Mouse (Mus musculus): ENCODE measurements around the gene Pou6f2. TPM values are rescaled to one million over a fixed set of nuclear protein-coding genes. Genes with fewer than 3 reads are reported as not detected.

Gene Pou6f2
- polyA plus RNA-seq, 1 experiment = not detected

GRCm38 (mm10) chr13:18323980-18324678 is 73.4 kb downstream of the Pou6f2 start:
- DNase-seq = no peak
- no peak overlapping the region for H3K4me3 ChIP-seq (replicated peaks; ENCODE audit: extremely low read depth, low read depth, low read length)
- WGBS = 63% methylated on average over 6 of the region's 6 CpGs
- H3K4me1 ChIP-seq (ENCODE audit: control insufficient read depth, insufficient read depth, low read length) = no peaks in the 10 kb centered on the region
- TF ChIP-seq POLR2A (IDR thresholded peaks at IDR 0.05; ENCODE audit: borderline replicate concordance, extremely low read depth, low read depth, low read length) (no peak), CTCF (IDR thresholded peaks at IDR 0.05; ENCODE audit: insufficient read depth, low read length) (no peak)

DNA sequence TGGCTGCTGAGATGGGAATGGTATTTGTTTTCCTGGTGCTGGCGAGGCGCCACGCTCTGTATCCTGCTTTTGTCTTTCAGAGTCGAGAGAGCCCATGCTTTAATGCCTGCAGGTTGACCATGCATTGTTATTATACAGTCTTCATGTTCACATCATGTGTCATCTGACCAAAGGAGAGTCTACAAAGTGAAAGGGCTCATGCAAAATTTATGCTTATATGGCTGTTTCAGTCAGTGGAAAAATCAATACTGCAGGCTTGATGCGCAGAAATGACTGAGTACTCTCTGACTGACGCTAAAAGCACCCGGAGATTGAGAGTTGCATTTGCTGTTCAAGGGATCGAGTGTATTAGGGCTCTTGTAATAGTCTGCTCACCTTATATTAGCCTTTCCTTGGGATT is 74.1 kb downstream of the Pou6f2 start:
- no peaks in the 10 kb centered on the region for H3K4me1 ChIP-seq (ENCODE audit: control insufficient read depth, insufficient read depth, low read length)
- WGBS = 58% methylated on average over 8 of the region's 8 CpGs
- no peak for TF ChIP-seq CTCF (IDR thresholded peaks at IDR 0.05; ENCODE audit: insufficient read depth, low read length)
- no peak for TF ChIP-seq POLR2A (IDR thresholded peaks at IDR 0.05; ENCODE audit: borderline replicate concordance, extremely low read depth, low read depth, low read length)
- DNase-seq = no peak
- H3K4me3 ChIP-seq (replicated peaks; ENCODE audit: extremely low read depth, low read depth, low read length) = no peak overlapping the region

DNA sequence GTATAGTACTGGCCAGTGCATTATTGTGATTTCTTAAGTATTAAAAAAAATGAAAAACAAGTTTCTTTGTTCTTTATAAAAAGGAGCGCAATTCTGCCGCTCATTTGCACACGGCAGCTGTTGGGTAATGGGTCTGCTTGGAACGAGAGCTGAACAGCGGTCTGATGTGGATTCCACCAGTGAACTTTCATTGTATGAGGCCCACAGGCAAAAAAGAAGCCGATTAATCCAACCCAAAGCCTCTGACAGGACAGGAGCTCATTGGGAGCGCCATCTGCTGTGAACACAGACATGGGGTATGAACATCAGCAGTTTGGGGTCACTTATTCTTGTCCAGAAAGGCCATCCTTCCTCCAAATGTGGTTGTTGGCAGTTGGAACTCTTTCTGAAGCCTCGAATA is 84.9 kb downstream of the Pou6f2 start:
- TF ChIP-seq CTCF (IDR thresholded peaks at IDR 0.05; ENCODE audit: insufficient read depth, low read length) = no peak
- no peak overlapping the region for H3K4me3 ChIP-seq (replicated peaks; ENCODE audit: extremely low read depth, low read depth, low read length)
- 82% methylated on average over 8 of the region's 8 CpGs for WGBS
- H3K4me1 ChIP-seq (ENCODE audit: control insufficient read depth, insufficient read depth, low read length) = no peaks in the 10 kb centered on the region
- DNase-seq = no peak

DNA sequence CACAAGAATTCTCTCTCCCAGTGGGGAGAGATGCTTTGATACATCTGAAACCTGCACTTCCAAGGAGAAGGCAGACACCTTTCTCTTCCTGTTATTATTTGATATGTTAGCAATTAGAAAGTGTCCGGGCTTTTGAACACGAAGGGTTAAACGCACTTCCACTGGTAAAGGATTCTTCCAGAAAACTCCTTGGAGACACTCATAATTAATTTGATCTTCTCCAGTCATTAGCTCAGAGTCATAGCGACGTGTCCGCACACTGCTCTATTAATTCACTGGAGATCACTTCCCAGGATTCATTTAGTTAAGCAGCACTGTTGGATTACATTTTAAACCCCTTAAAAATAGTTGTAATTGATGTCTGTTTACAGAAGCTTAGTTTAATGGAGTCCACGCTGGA is 88.5 kb downstream of the Pou6f2 start:
- no peak for TF ChIP-seq POLR2A (IDR thresholded peaks at IDR 0.05; ENCODE audit: borderline replicate concordance, extremely low read depth, low read depth, low read length)
- H3K4me3 ChIP-seq (replicated peaks; ENCODE audit: extremely low read depth, low read depth, low read length) = no peak overlapping the region
- no peak for DNase-seq
- 61% methylated on average over 7 of the region's 7 CpGs for WGBS
- H3K4me1 ChIP-seq (ENCODE audit: control insufficient read depth, insufficient read depth, low read length) = no peaks in the 10 kb centered on the region

- H3K4me1 ChIP-seq (ENCODE audit: control insufficient read depth, insufficient read depth, low read length) = no peaks in the 10 kb centered on the region
- H3K4me3 ChIP-seq (replicated peaks; ENCODE audit: extremely low read depth, low read depth, low read length) = no peak overlapping the region
- DNase-seq = no peak
- 69% methylated on average over 7 of the region's 7 CpGs for WGBS
- TF ChIP-seq POLR2A (IDR thresholded peaks at IDR 0.05; ENCODE audit: borderline replicate concordance, extremely low read depth, low read depth, low read length) (no peak), CTCF (IDR thresholded peaks at IDR 0.05; ENCODE audit: insufficient read depth, low read length) (no peak)
Observed at GRCm38 (mm10) chr13:18306506-18307145, 90.9 kb downstream of the Pou6f2 start.

- 94% methylated on average over 1 of the region's 1 CpGs for WGBS
- no peak overlapping the region for H3K4me3 ChIP-seq (replicated peaks; ENCODE audit: extremely low read depth, low read depth, low read length)
- no peak for DNase-seq
- no peak for TF ChIP-seq POLR2A (IDR thresholded peaks at IDR 0.05; ENCODE audit: borderline replicate concordance, extremely low read depth, low read depth, low read length)
- no peak for TF ChIP-seq CTCF (IDR thresholded peaks at IDR 0.05; ENCODE audit: insufficient read depth, low read length)
- H3K4me1 ChIP-seq (ENCODE audit: control insufficient read depth, insufficient read depth, low read length) = no peaks in the 10 kb centered on the region
Observed at GRCm38 (mm10) chr13:18299966-18300365, 97.5 kb downstream of the Pou6f2 start.

- no peaks in the 10 kb centered on the region for H3K4me1 ChIP-seq (ENCODE audit: control insufficient read depth, insufficient read depth, low read length)
- no peak overlapping the region for H3K4me3 ChIP-seq (replicated peaks; ENCODE audit: extremely low read depth, low read depth, low read length)
- DNase-seq = no peak
- 88% methylated on average over 1 of the region's 1 CpGs for WGBS
- TF ChIP-seq POLR2A (IDR thresholded peaks at IDR 0.05; ENCODE audit: borderline replicate concordance, extremely low read depth, low read depth, low read length) (no peak), CTCF (IDR thresholded peaks at IDR 0.05; ENCODE audit: insufficient read depth, low read length) (no peak)
Observed at GRCm38 (mm10) chr13:18293438-18293837, 104.0 kb downstream of the Pou6f2 start.

DNA sequence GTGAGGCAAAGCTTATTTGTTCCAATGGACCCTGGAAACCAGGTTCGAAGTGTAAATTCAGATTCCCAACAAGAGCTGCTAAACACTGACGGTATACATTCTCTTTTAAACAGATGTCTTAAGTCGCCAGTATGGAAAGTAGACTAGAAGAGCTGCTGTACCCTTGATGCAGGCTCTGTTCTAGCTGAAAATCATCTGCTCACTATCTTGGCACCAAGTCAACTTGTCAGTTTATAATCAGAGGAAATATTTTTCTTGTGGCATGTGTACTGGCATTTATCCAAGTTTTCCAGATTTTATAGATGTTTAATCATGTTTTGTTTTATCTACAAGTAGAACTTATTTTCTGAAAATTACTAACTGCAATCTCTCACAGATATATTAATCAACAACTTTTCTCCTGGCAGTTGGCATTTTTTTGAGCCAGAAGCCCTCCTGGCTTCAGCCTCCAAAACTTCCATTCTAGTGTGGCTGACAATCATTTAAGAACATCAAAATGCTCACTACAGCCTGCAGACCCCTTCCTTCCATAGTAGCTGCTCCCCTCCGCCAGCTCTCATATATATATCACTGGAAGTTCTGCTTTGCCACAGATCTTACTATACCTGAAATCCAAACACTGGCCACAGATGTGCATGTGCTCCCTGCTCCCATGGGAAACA is 107.1 kb downstream of the Pou6f2 start:
- Histone ChIP-seq H3K4me3 (replicated peaks; ENCODE audit: extremely low read depth, low read depth, low read length) (no peak overlapping the region), H3K4me1 (ENCODE audit: control insufficient read depth, insufficient read depth, low read length) (no peaks in the 10 kb centered on the region)
- 59% methylated on average over 4 of the region's 4 CpGs for WGBS
- DNase-seq = no peak
- no peak for TF ChIP-seq POLR2A (IDR thresholded peaks at IDR 0.05; ENCODE audit: borderline replicate concordance, extremely low read depth, low read depth, low read length)

DNA sequence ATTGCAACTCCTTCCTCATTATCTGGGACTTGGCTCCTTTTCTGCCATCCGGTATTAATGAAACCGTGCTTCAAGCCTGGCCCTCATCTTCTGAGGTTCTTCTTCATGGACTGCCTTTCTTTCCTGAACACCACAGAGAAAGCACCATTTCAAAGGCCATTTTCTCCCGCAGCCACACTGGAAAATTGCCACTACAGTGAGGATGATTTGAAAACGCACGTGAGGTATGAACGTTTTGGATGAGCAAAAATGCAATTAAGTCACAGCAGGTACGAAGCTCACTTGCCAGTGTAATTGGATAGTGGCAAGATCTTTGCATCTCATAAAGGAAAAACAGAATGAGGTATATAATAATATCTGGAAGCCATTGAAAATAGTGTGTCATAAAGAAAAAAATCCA is 110.0 kb downstream of the Pou6f2 start:
- WGBS = 73% methylated on average over 7 of the region's 7 CpGs
- no peak for DNase-seq
- no peaks in the 10 kb centered on the region for H3K4me1 ChIP-seq (ENCODE audit: control insufficient read depth, insufficient read depth, low read length)
- no peak overlapping the region for H3K4me3 ChIP-seq (replicated peaks; ENCODE audit: extremely low read depth, low read depth, low read length)
- TF ChIP-seq POLR2A (IDR thresholded peaks at IDR 0.05; ENCODE audit: borderline replicate concordance, extremely low read depth, low read depth, low read length) = no peak
- no peak for TF ChIP-seq CTCF (IDR thresholded peaks at IDR 0.05; ENCODE audit: insufficient read depth, low read length)

All from lung, adult 2 months (tissue).